Mouse (Mus musculus) limb, embryonic 14.5 days (tissue): ENCODE measurements around the gene Prelp. TPM values are rescaled to one million over a fixed set of nuclear protein-coding genes. Genes with fewer than 3 reads are reported as not detected.

Experiments
- ATAC-seq: fragments of 200-750 bp; cut with Nextera tagmentation; 2 replicates; pipeline ENCODE4 v1.8.0; 2017; ENCODE audit warnings: low read depth, moderate number of reproducible peaks, moderate TSS enrichment; ENCODE audit not compliant: low FRiP score
- DNase-seq: peaks from one replicate; pipeline ENCODE4 v3.0.0-alpha.2; 2015; ENCODE audit warnings: low spot score
- H3K27ac ChIP-seq: fragments of 300-500 bp; sonication (generic); replicated peaks from 2 replicates; pipeline ENCODE4 v1.5.1; 2014; ENCODE audit warnings: low read depth, mild to moderate bottlenecking, low read length, moderate library complexity, mixed read lengths
- H3K27me3 ChIP-seq: fragments of 300-500 bp; sonication (generic); 2 replicates; pipeline ENCODE4 v1.6.1; 2014; ENCODE audit warnings: low read length, mixed read lengths; ENCODE audit not compliant: control insufficient read depth, insufficient read depth
- H3K36me3 ChIP-seq: fragments of 300-500 bp; sonication (generic); 2 replicates; pipeline ENCODE4 v1.6.1; 2014; ENCODE audit warnings: mild to moderate bottlenecking, low read length, moderate library complexity, mixed read lengths; ENCODE audit not compliant: control insufficient read depth, insufficient read depth
- H3K4me1 ChIP-seq: fragments of 300-500 bp; sonication (generic); 2 replicates; pipeline ENCODE4 v1.6.1; 2014; ENCODE audit warnings: antibody characterized with exemption, low read length, mixed read lengths; ENCODE audit not compliant: control insufficient read depth, insufficient read depth
- H3K4me2 ChIP-seq: fragments of 300-500 bp; sonication (generic); replicated peaks from 2 replicates; pipeline ENCODE4 v1.6.1; 2014; ENCODE audit warnings: low read depth, mild to moderate bottlenecking, low read length, moderate library complexity; ENCODE audit not compliant: severe bottlenecking
- H3K4me3 ChIP-seq: fragments of 300-500 bp; sonication (generic); replicated peaks from 2 replicates; pipeline ENCODE4 v1.5.1; 2014; ENCODE audit warnings: low read length
- H3K9ac ChIP-seq: fragments of 300-500 bp; sonication (generic); 2 replicates; pipeline ENCODE4 v1.6.1; 2014; ENCODE audit warnings: mild to moderate bottlenecking, low read depth, low read length, moderate library complexity; ENCODE audit not compliant: severe bottlenecking
- H3K9me3 ChIP-seq: fragments of 300-500 bp; sonication (generic); 2 replicates; pipeline ENCODE4 v1.6.1; 2016; ENCODE audit warnings: low read length; ENCODE audit not compliant: control insufficient read depth
- POLR2A ChIP-seq: fragments of 200-500 bp; IDR thresholded peaks from 2 replicates; pipeline ENCODE4 v1.8.0; 2012; ENCODE audit warnings: inconsistent platforms, mild to moderate bottlenecking, moderate library complexity, borderline replicate concordance; ENCODE audit not compliant: insufficient read depth, insufficient read length; ENCODE audit errors: extremely low read depth
- WGBS: fragments of 180-500 bp; shearing (Covaris S2); extraction: QIAGEN DNeasy Blood & Tissue Kit; methylation state at CpG from one replicate; pipeline ENCODE4 v1.1.7; 2014; 5-methylcytosine and 5-hydroxymethylcytosine counted together
- polyA plus RNA-seq, 2 experiments: library from polyadenylated mRNA; depleted of rRNA in 1 of 2; stranded (reverse) in 1 of 2; unstranded in 1 of 2; fragments of >200 nt; fragmentation: Nextera tagmentation in 1 of 2; extraction: Ambion mirVana in 1 of 2; gene quantifications; 2 replicates each; pipeline versions ENCODE4 v1.2.1 to v1.2.3; 2012 to 2014

Gene Prelp
- polyA plus RNA-seq, 2 experiments, result 13.9 to 24.5 TPM

- Histone ChIP-seq H3K27me3 (no peaks in the 10 kb centered on the region), H3K4me1 (peaks cover 2% of the 10 kb centered on the region; the same call in 1 of the 2 replicates), H3K9ac (no peak overlapping the region), H3K4me3 (no peak overlapping the region), H3K36me3 (no peaks in the 10 kb centered on the region), H3K9me3 (no peaks in the 10 kb centered on the region), H3K27ac (no peak overlapping the region), H3K4me2 (no peak overlapping the region)
- no peak for TF ChIP-seq POLR2A
- DNase-seq, result no peak
- WGBS, result 90% methylated on average over 3 of the region's 3 CpGs
- ATAC-seq, result no peak
These were observed 15.0 kb upstream of the Prelp start for GRCm38 (mm10) chr1:133936169-133936568.

GRCm38 (mm10) chr1:133934354-133934963, 13.2 kb upstream of the Prelp start:
- no peaks in the 10 kb centered on the region for H3K4me1 ChIP-seq
- DNase-seq (no peak), ATAC-seq (no peak)
- TF ChIP-seq POLR2A, result no peak
- H3K36me3 ChIP-seq, result no peaks in the 10 kb centered on the region
- no peaks in the 10 kb centered on the region for H3K9me3 ChIP-seq
- no peak overlapping the region for H3K27ac ChIP-seq
- H3K4me3 ChIP-seq, result no peak overlapping the region
- H3K4me2 ChIP-seq, result no peak overlapping the region
- WGBS, result 82% methylated on average over 10 of the region's 10 CpGs
- no peaks in the 10 kb centered on the region for H3K27me3 ChIP-seq
- no peak overlapping the region for H3K9ac ChIP-seq

GRCm38 (mm10) chr1:133933301-133934195, 12.3 kb upstream of the Prelp start:
- H3K36me3 ChIP-seq, result no peaks in the 10 kb centered on the region
- ATAC-seq, result no peak
- H3K27me3 ChIP-seq, result no peaks in the 10 kb centered on the region
- H3K9me3 ChIP-seq, result no peaks in the 10 kb centered on the region
- H3K4me3 ChIP-seq, result no peak overlapping the region
- no peak overlapping the region for H3K9ac ChIP-seq
- no peak overlapping the region for H3K4me2 ChIP-seq
- H3K27ac ChIP-seq, result no peak overlapping the region
- DNase-seq, result no peak
- no peaks in the 10 kb centered on the region for H3K4me1 ChIP-seq
- TF ChIP-seq POLR2A, result no peak
- 52% methylated on average over 14 of the region's 14 CpGs for WGBS

GRCm38 (mm10) chr1:133929980-133930379, 8.8 kb upstream of the Prelp start:
- H3K4me2 ChIP-seq, result no peak overlapping the region
- DNase-seq (no peak), ATAC-seq (no peak)
- H3K9ac ChIP-seq, result no peak overlapping the region
- 54% methylated on average over 3 of the region's 3 CpGs for WGBS
- H3K9me3 ChIP-seq, result no peaks in the 10 kb centered on the region
- no peaks in the 10 kb centered on the region for H3K36me3 ChIP-seq
- no peak overlapping the region for H3K4me3 ChIP-seq
- no peak for TF ChIP-seq POLR2A
- no peak overlapping the region for H3K27ac ChIP-seq
- H3K27me3 ChIP-seq, result no peaks in the 10 kb centered on the region
- no peaks in the 10 kb centered on the region for H3K4me1 ChIP-seq

GRCm38 (mm10) chr1:133925223-133925622, 4.0 kb upstream of the Prelp start:
- no peak for TF ChIP-seq POLR2A
- Histone ChIP-seq H3K27me3 (no peaks in the 10 kb centered on the region), H3K4me1 (peaks cover 17% of the 10 kb centered on the region), H3K4me2 (no peak overlapping the region), H3K27ac (no peak overlapping the region), H3K9me3 (no peaks in the 10 kb centered on the region), H3K4me3 (no peak overlapping the region), H3K36me3 (no peaks in the 10 kb centered on the region), H3K9ac (no peak overlapping the region)
- no peak for ATAC-seq
- WGBS, result 93% methylated on average over 3 of the region's 3 CpGs
- no peak for DNase-seq
